Mouse (Mus musculus) lung, postnatal 25 days (tissue): ENCODE measurements around the gene Lclat1.
"Not testable (repeated sequence)": the region's sequence is repeated elsewhere in the genome, so short reads cannot be mapped to it uniquely, and the experiment has no call there.

Experiments
- DNase-seq: peaks from one replicate; pipeline ENCODE4 v3.0.0; 2022; ENCODE audit warnings: low spot score

The Lclat1 gene

GRCm38 (mm10) chr17:73238501-73238900 is 130.7 kb downstream of the Lclat1 start:
- DNase-seq, result no peak

GRCm38 (mm10) chr17:73241085-73241848 is 133.5 kb downstream of the Lclat1 start:
- DNase-seq, result no peak

- no peak for DNase-seq
These were observed 135.9 kb downstream of the Lclat1 start for GRCm38 (mm10) chr17:73243676-73244075.

GRCm38 (mm10) chr17:73244596-73244995 is 136.8 kb downstream of the Lclat1 start:
- no peak for DNase-seq

- no peak for DNase-seq
These were observed 137.4 kb downstream of the Lclat1 start for GRCm38 (mm10) chr17:73245089-73245684.

- no peak for DNase-seq
These were observed 138.3 kb downstream of the Lclat1 start for GRCm38 (mm10) chr17:73246036-73246435.

GRCm38 (mm10) chr17:73246926-73247325 is 139.1 kb downstream of the Lclat1 start:
- DNase-seq, result peak; percentile 59

GRCm38 (mm10) chr17:73247758-73248157 is 140.0 kb downstream of the Lclat1 start:
- no peak for DNase-seq

GRCm38 (mm10) chr17:73250488-73251141 is 142.8 kb downstream of the Lclat1 start:
- no peak for DNase-seq

- no peak for DNase-seq
These were observed 143.3 kb downstream of the Lclat1 start for GRCm38 (mm10) chr17:73251142-73251502.

- DNase-seq, result no peak
These were observed 144.2 kb downstream of the Lclat1 start for GRCm38 (mm10) chr17:73251812-73252608.

GRCm38 (mm10) chr17:73253291-73253969 is 145.6 kb downstream of the Lclat1 start:
- no peak for DNase-seq

- DNase-seq, result no peak
These were observed 148.0 kb downstream of the Lclat1 start for GRCm38 (mm10) chr17:73255801-73256200.

- DNase-seq, result no peak
These were observed 150.8 kb downstream of the Lclat1 start for GRCm38 (mm10) chr17:73258620-73259019.

GRCm38 (mm10) chr17:73259258-73259657 is 151.5 kb downstream of the Lclat1 start:
- not testable (repeated sequence) for DNase-seq

GRCm38 (mm10) chr17:73262558-73262957 is 154.8 kb downstream of the Lclat1 start:
- DNase-seq, result no peak

- DNase-seq, result peak; percentile 30
These were observed 155.3 kb downstream of the Lclat1 start for GRCm38 (mm10) chr17:73263077-73263501.

GRCm38 (mm10) chr17:73270871-73271796 is 163.3 kb downstream of the Lclat1 start:
- DNase-seq, result no peak

- no peak for DNase-seq
These were observed 164.2 kb downstream of the Lclat1 start for GRCm38 (mm10) chr17:73271797-73272600.

GRCm38 (mm10) chr17:73273809-73274208 is 166.0 kb downstream of the Lclat1 start:
- DNase-seq, result peak; percentile 38
